Mouse (Mus musculus): ENCODE measurements at regions not wholly inside any gene's neighbourhood (a gene's known extent, or its start where the extent isn't known, plus 50 kb on each side); places are given as distances from the start of the nearest gene placed in this dataset.

GRCm38 (mm10) chr1:168950947-168951346 is 518.9 kb upstream of the Pbx1 start:
- TF ChIP-seq POLR2A (IDR thresholded peaks at IDR 0.05; ENCODE audit: control insufficient read depth, low read depth, low read length) (no peak), CTCF (IDR thresholded peaks at IDR 0.05; ENCODE audit: control insufficient read depth, insufficient read depth, insufficient replicate concordance, low read depth, low read length) (no peak)

Measured in testis, adult 2 months (tissue).